Mouse (Mus musculus): ENCODE results near the gene Olfr314.
"Not testable (repeated sequence)": the region's sequence is repeated elsewhere in the genome, so short reads cannot be mapped to it uniquely, and the experiment has no call there.

Olfr314 gene

DNA sequence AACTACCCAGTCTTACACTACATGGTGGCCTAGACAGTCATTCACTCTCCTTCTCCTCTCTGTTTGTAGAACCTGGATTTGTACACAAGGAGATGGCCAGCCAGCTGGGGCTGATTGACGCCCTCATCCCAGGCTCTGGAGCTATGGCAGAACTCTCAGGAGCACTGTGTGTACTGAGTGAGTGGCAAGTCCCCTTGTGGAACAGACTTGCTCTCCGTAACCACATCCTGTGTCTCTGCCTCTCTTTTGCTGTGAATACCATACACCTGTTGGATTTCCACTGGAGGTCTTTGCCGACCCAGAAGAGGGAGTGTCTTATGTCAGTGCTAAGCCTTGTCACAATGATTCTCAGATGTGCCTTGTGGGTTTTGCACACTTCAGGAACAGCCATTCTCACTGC is 49.8 kb downstream of the Olfr314 start:
- DNase-seq (ENCODE audit: low read depth), result not testable (repeated sequence)
